Mouse (Mus musculus) hindbrain, embryonic 13.5 days (tissue): ENCODE results near the gene Smtn. TPM values are rescaled to one million over a fixed set of nuclear protein-coding genes. Genes with fewer than 3 reads are reported as not detected.

Experiments
- ATAC-seq: fragments of 200-750 bp; cut with Nextera tagmentation; 2 replicates; pipeline ENCODE4 v1.8.0; 2017; ENCODE audit warnings: moderate TSS enrichment; ENCODE audit not compliant: low FRiP score
- H3K27ac ChIP-seq: fragments of 300-500 bp; sonication (generic); 2 replicates; pipeline ENCODE4 v1.5.1; 2015; ENCODE audit warnings: inconsistent platforms, mild to moderate bottlenecking, moderate library complexity
- H3K27me3 ChIP-seq: fragments of 300-500 bp; sonication (generic); 2 replicates; pipeline ENCODE4 v1.6.1; 2015; ENCODE audit warnings: mild to moderate bottlenecking, inconsistent platforms
- H3K36me3 ChIP-seq: fragments of 300-500 bp; sonication (generic); 2 replicates; pipeline ENCODE4 v1.6.1; 2015; ENCODE audit warnings: mild to moderate bottlenecking, inconsistent platforms
- H3K4me1 ChIP-seq: fragments of 300-500 bp; sonication (generic); replicated peaks from 2 replicates; pipeline ENCODE4 v1.6.1; 2015; ENCODE audit warnings: inconsistent platforms
- H3K4me2 ChIP-seq: fragments of 300-500 bp; sonication (generic); 2 replicates; pipeline ENCODE4 v1.6.1; 2015; ENCODE audit warnings: inconsistent platforms, mild to moderate bottlenecking, moderate library complexity
- H3K4me3 ChIP-seq: fragments of 300-500 bp; sonication (generic); 2 replicates; pipeline ENCODE4 v1.5.1; 2015; ENCODE audit warnings: mild to moderate bottlenecking, inconsistent platforms
- H3K9ac ChIP-seq: fragments of 300-500 bp; sonication (generic); 2 replicates; pipeline ENCODE4 v1.6.1; 2015; ENCODE audit warnings: mild to moderate bottlenecking, inconsistent platforms
- H3K9me3 ChIP-seq: fragments of 300-500 bp; sonication (generic); 2 replicates; pipeline ENCODE4 v1.6.1; 2016; ENCODE audit warnings: inconsistent platforms
- WGBS: fragments of 180-500 bp; shearing (Covaris S2); methylation state at CpG from one replicate; pipeline ENCODE4 v1.1.7; 2015; 5-methylcytosine and 5-hydroxymethylcytosine counted together
- polyA plus RNA-seq: library from polyadenylated mRNA; unstranded; fragments of >200 nt; fragmentation: Nextera tagmentation; extraction: Ambion mirVana; gene quantifications from 2 replicates; pipeline ENCODE4 v1.2.1, GENCODE M21; 2015

The Smtn gene
- polyA plus RNA-seq, 1 experiment from 2014 or later, result 16.7 TPM

- peaks cover 1% of the 10 kb centered on the region for H3K4me1 ChIP-seq
- no peak overlapping the region for H3K4me2 ChIP-seq
- H3K9me3 ChIP-seq, result no peaks in the 10 kb centered on the region
- H3K4me3 ChIP-seq, result no peak overlapping the region
- WGBS, result 100% methylated on average over 1 of the region's 1 CpGs
- H3K27me3 ChIP-seq, result no peaks in the 10 kb centered on the region
- H3K27ac ChIP-seq, result no peak overlapping the region
- no peaks in the 10 kb centered on the region for H3K36me3 ChIP-seq
- no peak overlapping the region for H3K9ac ChIP-seq
- no peak for ATAC-seq
These were observed 27.5 kb upstream of the Smtn start for GRCm38 (mm10) chr11:3567896-3568295.

- 85% methylated on average over 4 of the region's 4 CpGs for WGBS
- no peak overlapping the region for H3K4me2 ChIP-seq
These were observed 25.6 kb upstream of the Smtn start for GRCm38 (mm10) chr11:3566018-3566417.

GRCm38 (mm10) chr11:3564451-3564850 lies 24.0 kb upstream of the Smtn start:
- ATAC-seq, result no peak
- no peak overlapping the region for H3K9ac ChIP-seq
- WGBS, result 72% methylated on average over 7 of the region's 7 CpGs
- H3K27me3 ChIP-seq, result no peaks in the 10 kb centered on the region
- no peaks in the 10 kb centered on the region for H3K4me1 ChIP-seq
- H3K4me3 ChIP-seq, result no peak overlapping the region
- H3K9me3 ChIP-seq, result no peaks in the 10 kb centered on the region
- H3K4me2 ChIP-seq, result no peak overlapping the region
- no peaks in the 10 kb centered on the region for H3K36me3 ChIP-seq
- H3K27ac ChIP-seq, result no peak overlapping the region

More at GRCm38 (mm10) chr11:3566018-3566417, 25.6 kb upstream of the Smtn start:
- Histone ChIP-seq H3K27me3 (no peaks in the 10 kb centered on the region), H3K9ac (no peak overlapping the region), H3K27ac (no peak overlapping the region), H3K4me1 (no peaks in the 10 kb centered on the region), H3K9me3 (no peaks in the 10 kb centered on the region), H3K36me3 (no peaks in the 10 kb centered on the region), H3K4me3 (no peak overlapping the region)
- no peak for ATAC-seq

GRCm38 (mm10) chr11:3563853-3564252 lies 23.4 kb upstream of the Smtn start:
- Histone ChIP-seq H3K9ac (no peak overlapping the region), H3K9me3 (no peaks in the 10 kb centered on the region), H3K4me1 (no peaks in the 10 kb centered on the region), H3K36me3 (no peaks in the 10 kb centered on the region), H3K4me2 (no peak overlapping the region), H3K27me3 (no peaks in the 10 kb centered on the region), H3K27ac (no peak overlapping the region), H3K4me3 (no peak overlapping the region)
- no peak for ATAC-seq
- 92% methylated on average over 6 of the region's 6 CpGs for WGBS

- WGBS, result 71% methylated on average over 5 of the region's 5 CpGs
- H3K36me3 ChIP-seq, result no peaks in the 10 kb centered on the region
- no peak overlapping the region for H3K9ac ChIP-seq
- H3K27me3 ChIP-seq, result no peaks in the 10 kb centered on the region
- no peaks in the 10 kb centered on the region for H3K9me3 ChIP-seq
- H3K4me2 ChIP-seq, result no peak overlapping the region
- no peak for ATAC-seq
- no peak overlapping the region for H3K27ac ChIP-seq
- no peak overlapping the region for H3K4me3 ChIP-seq
- H3K4me1 ChIP-seq, result no peaks in the 10 kb centered on the region
These were observed 19.8 kb upstream of the Smtn start for GRCm38 (mm10) chr11:3560202-3560601.

GRCm38 (mm10) chr11:3557852-3558251 lies 17.4 kb upstream of the Smtn start:
- Histone ChIP-seq H3K27me3 (no peaks in the 10 kb centered on the region), H3K36me3 (no peaks in the 10 kb centered on the region), H3K27ac (no peak overlapping the region), H3K4me1 (no peaks in the 10 kb centered on the region), H3K9ac (no peak overlapping the region), H3K4me3 (no peak overlapping the region), H3K9me3 (no peaks in the 10 kb centered on the region), H3K4me2 (no peak overlapping the region)
- 81% methylated on average over 3 of the region's 3 CpGs for WGBS
- no peak for ATAC-seq

- Histone ChIP-seq H3K27ac (no peak overlapping the region), H3K36me3 (no peaks in the 10 kb centered on the region), H3K4me1 (no peaks in the 10 kb centered on the region), H3K4me2 (no peak overlapping the region), H3K4me3 (no peak overlapping the region), H3K9ac (no peak overlapping the region), H3K27me3 (no peaks in the 10 kb centered on the region), H3K9me3 (no peaks in the 10 kb centered on the region)
- ATAC-seq, result no peak
- WGBS, result 85% methylated on average over 4 of the region's 4 CpGs
These were observed 14.6 kb upstream of the Smtn start for GRCm38 (mm10) chr11:3554976-3555375.

GRCm38 (mm10) chr11:3549791-3550190 lies 9.4 kb upstream of the Smtn start:
- no peak for ATAC-seq
- Histone ChIP-seq H3K4me1 (peaks cover 7% of the 10 kb centered on the region; the same call in 1 of the 2 replicates), H3K9ac (no peak overlapping the region), H3K9me3 (no peaks in the 10 kb centered on the region), H3K4me2 (no peak overlapping the region), H3K36me3 (no peaks in the 10 kb centered on the region), H3K4me3 (no peak overlapping the region), H3K27ac (no peak overlapping the region), H3K27me3 (no peaks in the 10 kb centered on the region)
- WGBS, result 90% methylated on average over 5 of the region's 5 CpGs

GRCm38 (mm10) chr11:3548564-3549295 lies 8.3 kb upstream of the Smtn start:
- no peaks in the 10 kb centered on the region for H3K36me3 ChIP-seq
- H3K27ac ChIP-seq, result no peak overlapping the region
- no peak overlapping the region for H3K9ac ChIP-seq
- H3K4me2 ChIP-seq, result no peak overlapping the region
- H3K4me3 ChIP-seq, result no peak overlapping the region
- 69% methylated on average over 3 of the region's 3 CpGs for whole genome bisulfite sequencing
- H3K9me3 ChIP-seq, result no peaks in the 10 kb centered on the region
- no peaks in the 10 kb centered on the region for H3K27me3 ChIP-seq
- H3K4me1 ChIP-seq, result peaks cover 7% of the 10 kb centered on the region; the same call in 1 of the 2 replicates
- ATAC-seq, result no peak

- 40% methylated on average over 6 of the region's 6 CpGs for WGBS
- Histone ChIP-seq H3K27me3 (no peaks in the 10 kb centered on the region), H3K9me3 (no peaks in the 10 kb centered on the region), H3K4me1 (peaks cover 7% of the 10 kb centered on the region; the same call in 1 of the 2 replicates), H3K9ac (no peak overlapping the region), H3K36me3 (no peaks in the 10 kb centered on the region), H3K4me3 (no peak overlapping the region), H3K4me2 (no peak overlapping the region), H3K27ac (no peak overlapping the region)
- no peak for ATAC-seq
These were observed 7.6 kb upstream of the Smtn start for GRCm38 (mm10) chr11:3547969-3548368.

GRCm38 (mm10) chr11:3547047-3547446 lies 6.6 kb upstream of the Smtn start:
- no peak for ATAC-seq

GRCm38 (mm10) chr11:3546242-3546562 lies 5.8 kb upstream of the Smtn start:
- 26% methylated on average over 1 of the region's 1 CpGs for WGBS
- H3K9me3 ChIP-seq, result no peaks in the 10 kb centered on the region

More at GRCm38 (mm10) chr11:3547047-3547446, 6.6 kb upstream of the Smtn start:
- no peaks in the 10 kb centered on the region for H3K36me3 ChIP-seq
- no peaks in the 10 kb centered on the region for H3K9me3 ChIP-seq
- no peak overlapping the region for H3K27ac ChIP-seq
- H3K9ac ChIP-seq, result no peak overlapping the region
- H3K4me1 ChIP-seq, result peaks cover 7% of the 10 kb centered on the region; the same call in 1 of the 2 replicates
- WGBS, result 85% methylated on average over 2 of the region's 2 CpGs
- no peaks in the 10 kb centered on the region for H3K27me3 ChIP-seq
- H3K4me2 ChIP-seq, result no peak overlapping the region
- H3K4me3 ChIP-seq, result no peak overlapping the region

GRCm38 (mm10) chr11:3545531-3546241 lies 5.3 kb upstream of the Smtn start:
- Histone ChIP-seq H3K4me2 (no peak overlapping the region), H3K36me3 (no peaks in the 10 kb centered on the region), H3K27me3 (no peaks in the 10 kb centered on the region), H3K4me1 (peaks cover 7% of the 10 kb centered on the region; the same call in 1 of the 2 replicates), H3K27ac (no peak overlapping the region), H3K9me3 (no peaks in the 10 kb centered on the region), H3K4me3 (no peak overlapping the region), H3K9ac (no peak overlapping the region)
- no peak for ATAC-seq
- 29% methylated on average over 9 of the region's 9 CpGs for WGBS

More at GRCm38 (mm10) chr11:3546242-3546562, 5.8 kb upstream of the Smtn start:
- H3K4me1 ChIP-seq, result peaks cover 7% of the 10 kb centered on the region; the same call in 1 of the 2 replicates
- ATAC-seq, result no peak
- no peaks in the 10 kb centered on the region for H3K27me3 ChIP-seq
- H3K4me2 ChIP-seq, result no peak overlapping the region
- no peak overlapping the region for H3K9ac ChIP-seq
- no peak overlapping the region for H3K27ac ChIP-seq
- no peaks in the 10 kb centered on the region for H3K36me3 ChIP-seq
- no peak overlapping the region for H3K4me3 ChIP-seq
